Mouse (Mus musculus): ENCODE measurements around the gene Pygo2.
A peak's percentile ranks its signal among the peaks of the same experiment; 100 is the strongest.

The Pygo2 gene

GRCm38 (mm10) chr3:89456726-89457665, 27.0 kb downstream of the Pygo2 start:
- DNase-seq (ENCODE audit: low spot score in 2 of 2) = peak; percentile 67 to 75

- no peak for DNase-seq (ENCODE audit: low spot score in 2 of 2)
These were observed 28.5 kb downstream of the Pygo2 start for GRCm38 (mm10) chr3:89458372-89458964.

- peak; percentile 89 to 91 for DNase-seq (ENCODE audit: low spot score in 2 of 2)
These were observed 29.2 kb downstream of the Pygo2 start for GRCm38 (mm10) chr3:89458965-89459807.

GRCm38 (mm10) chr3:89468268-89468667, 38.3 kb downstream of the Pygo2 start:
- DNase-seq (ENCODE audit: low spot score in 2 of 2) = no peak

- no peak for DNase-seq (ENCODE audit: low spot score in 2 of 2)
These were observed 42.3 kb downstream of the Pygo2 start for GRCm38 (mm10) chr3:89472280-89472679.

- DNase-seq (ENCODE audit: low spot score in 2 of 2) = no peak
These were observed 43.8 kb downstream of the Pygo2 start for GRCm38 (mm10) chr3:89473838-89474237.

GRCm38 (mm10) chr3:89479055-89479454, 49.0 kb downstream of the Pygo2 start:
- DNase-seq (ENCODE audit: low spot score in 2 of 2) = no peak

GRCm38 (mm10) chr3:89481488-89481887, 51.5 kb downstream of the Pygo2 start:
- peak in 1 of 2 experiments; percentile 21 for DNase-seq (ENCODE audit: low spot score in 2 of 2)

GRCm38 (mm10) chr3:89482249-89482648, 52.2 kb downstream of the Pygo2 start:
- no peak for DNase-seq (ENCODE audit: low spot score in 2 of 2)

All from spleen, postnatal 36 days (tissue).